Mouse (Mus musculus): ENCODE measurements at regions not wholly inside any gene's neighbourhood (a gene's known extent, or its start where the extent isn't known, plus 50 kb on each side); places are given as distances from the start of the nearest gene placed in this dataset.

- no peak overlapping the region for H3K4me3 ChIP-seq (replicated peaks in 1 of 3; ENCODE audit: low read depth in 2 of 3, low read length in 2 of 3, poor library complexity in 1 of 3)
- dilution Hi-C loops (cut with MboI; ENCODE audit: extremely low pct_ligation_motif_present, extremely low pct_unique_long_range_greater_than_20kb, low sequenced_read_pairs) (no loop called here), in situ Hi-C loops (cut with MboI; ENCODE audit: low pct_ligation_motif_present, low pct_unique_long_range_greater_than_20kb, low sequenced_read_pairs) (no loop called here)
- no peaks in the 10 kb centered on the region for H3K9me3 ChIP-seq (replicated peaks; ENCODE audit: low read length)
- no peak overlapping the region for H3K4me2 ChIP-seq (ENCODE audit: insufficient read depth, low read depth, poor library complexity, severe bottlenecking)
- no peak overlapping the region for H3K9ac ChIP-seq (ENCODE audit: insufficient read depth, low read depth)
- no peak overlapping the region for H3K27ac ChIP-seq (ENCODE audit: insufficient read depth, low read depth)
- no peaks in the 10 kb centered on the region for H3K36me3 ChIP-seq (replicated peaks in 1 of 2; ENCODE audit: control insufficient read depth in 1 of 2, insufficient read depth in 1 of 2, low read length in 1 of 2)
- no peaks in the 10 kb centered on the region for H3K27me3 ChIP-seq (replicated peaks)
- H3K4me1 ChIP-seq (ENCODE audit: control insufficient read depth in 1 of 2, insufficient read depth in 2 of 2), result no peaks in the 10 kb centered on the region
- TF ChIP-seq IRF4 (IDR thresholded peaks at IDR 0.05; ENCODE audit: low read depth, low read length), result no peak
- no peak for TF ChIP-seq POLR2AphosphoS2 (IDR thresholded peaks at IDR 0.05; ENCODE audit: low read depth, low read length)
- TF ChIP-seq JUND (conservative IDR thresholded peaks at IDR 0.05; ENCODE audit: low read depth, low read length), result no peak
- no peak for TF ChIP-seq ETS1 (conservative IDR thresholded peaks at IDR 0.05; ENCODE audit: low read depth, low read length)
- no peak for TF ChIP-seq MAZ (IDR thresholded peaks at IDR 0.05; ENCODE audit: low read depth, low read length)
- TF ChIP-seq SIN3A (IDR thresholded peaks at IDR 0.05; ENCODE audit: low read length), result no peak
- no peak for TF ChIP-seq TCF12 (IDR thresholded peaks at IDR 0.05; ENCODE audit: low read depth, low read length)
- TF ChIP-seq CHD2 (IDR thresholded peaks at IDR 0.05; ENCODE audit: low read length), result no peak
- TF ChIP-seq MYC (IDR thresholded peaks at IDR 0.05; ENCODE audit: low read depth, low read length), result no peak
- no peak for TF ChIP-seq NRF1 (IDR thresholded peaks at IDR 0.05; ENCODE audit: low read depth, low read length)
- TF ChIP-seq ZKSCAN1 (IDR thresholded peaks at IDR 0.05; ENCODE audit: borderline replicate concordance, low read depth, low read length), result no peak
- TF ChIP-seq TBP (conservative IDR thresholded peaks at IDR 0.05; ENCODE audit: low read depth, low read length), result no peak
- TF ChIP-seq EP300 (IDR thresholded peaks at IDR 0.05; ENCODE audit: low read length), result no peak
- no peak for TF ChIP-seq POLR2A (IDR thresholded peaks at IDR 0.05; ENCODE audit: low read depth, low read length)
- no peak for TF ChIP-seq ZNF384 (IDR thresholded peaks at IDR 0.05; ENCODE audit: low read depth, low read length)
- TF ChIP-seq KAT2A (IDR thresholded peaks at IDR 0.05; ENCODE audit: insufficient replicate concordance, low read length), result no peak
- no peak for TF ChIP-seq MAFK (IDR thresholded peaks at IDR 0.05; ENCODE audit: insufficient replicate concordance, low read length)
- TF ChIP-seq RCOR1 (conservative IDR thresholded peaks at IDR 0.05; ENCODE audit: low read depth, low read length), result no peak
- no peaks in the 10 kb centered on the region for H3K79me2 ChIP-seq (replicated peaks; ENCODE audit: control insufficient read depth, extremely low read depth, insufficient read depth, poor library complexity, severe bottlenecking)
- no peak for DNase-seq (ENCODE audit: extremely low read depth)
Measured at GRCm38 (mm10) chr19:3167683-3168082, 115.0 kb upstream of the Mrpl21 start.

DNA sequence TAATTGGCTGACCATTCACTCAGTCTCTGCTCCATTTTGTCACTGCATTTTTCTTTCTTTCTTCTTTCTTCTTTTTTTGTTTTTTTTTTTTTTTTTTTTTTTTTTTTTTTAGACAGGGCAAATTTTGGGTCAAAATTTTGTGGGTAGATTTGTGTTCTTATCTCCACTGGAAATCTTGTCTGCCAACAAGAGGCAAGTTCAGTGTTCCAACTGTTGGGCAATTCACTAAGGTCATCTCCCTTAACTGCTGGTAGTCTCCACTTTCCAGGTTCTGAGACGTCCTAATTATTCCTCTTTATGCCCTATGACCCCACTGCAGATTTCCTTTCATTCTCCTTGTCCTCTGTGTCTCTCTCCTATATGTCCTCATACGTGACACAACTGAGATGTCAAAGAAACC, 100.1 kb upstream of the Mrpl21 start:
- Histone ChIP-seq H3K27ac (ENCODE audit: insufficient read depth, low read depth) (no peak overlapping the region), H3K9ac (ENCODE audit: insufficient read depth, low read depth) (no peak overlapping the region), H3K79me2 (replicated peaks; ENCODE audit: control insufficient read depth, extremely low read depth, insufficient read depth, poor library complexity, severe bottlenecking) (no peaks in the 10 kb centered on the region), H3K4me3 (replicated peaks in 1 of 3; ENCODE audit: low read depth in 2 of 3, low read length in 2 of 3, poor library complexity in 1 of 3) (no peak overlapping the region), H3K4me2 (ENCODE audit: insufficient read depth, low read depth, poor library complexity, severe bottlenecking) (no peak overlapping the region), H3K27me3 (replicated peaks) (no peaks in the 10 kb centered on the region), H3K9me3 (replicated peaks; ENCODE audit: low read length) (no peaks in the 10 kb centered on the region), H3K4me1 (ENCODE audit: control insufficient read depth in 1 of 2, insufficient read depth in 2 of 2) (peaks cover 0 to 5% of the 10 kb centered on the region in 2 experiments; a peak in 1 of 4 replicates), H3K36me3 (replicated peaks in 1 of 2; ENCODE audit: control insufficient read depth in 1 of 2, insufficient read depth in 1 of 2, low read length in 1 of 2) (no peaks in the 10 kb centered on the region)
- dilution Hi-C loops (cut with MboI; ENCODE audit: extremely low pct_ligation_motif_present, extremely low pct_unique_long_range_greater_than_20kb, low sequenced_read_pairs) (no loop called here), in situ Hi-C loops (cut with MboI; ENCODE audit: low pct_ligation_motif_present, low pct_unique_long_range_greater_than_20kb, low sequenced_read_pairs) (no loop called here)
- no peak for DNase-seq (ENCODE audit: extremely low read depth)
- TF ChIP-seq GABPA (IDR thresholded peaks at IDR 0.05; ENCODE audit: insufficient replicate concordance, low read depth, low read length) (no peak), ZC3H11A (IDR thresholded peaks at IDR 0.05; ENCODE audit: low read depth, low read length) (no peak), IRF4 (IDR thresholded peaks at IDR 0.05; ENCODE audit: low read depth, low read length) (no peak), EP300 (IDR thresholded peaks at IDR 0.05; ENCODE audit: low read length) (no peak), MAX (IDR thresholded peaks at IDR 0.05; ENCODE audit: low read length) (no peak), USF1 (IDR thresholded peaks at IDR 0.05; ENCODE audit: low read depth, low read length) (no peak), NELFE (IDR thresholded peaks at IDR 0.05; ENCODE audit: low read depth, low read length) (no peak), ZNF384 (IDR thresholded peaks at IDR 0.05; ENCODE audit: low read depth, low read length) (no peak), USF2 (conservative IDR thresholded peaks at IDR 0.05; ENCODE audit: low read depth, low read length) (no peak)

Measured in CH12.LX (cell line).